Mouse (Mus musculus): ENCODE results near the gene Myt1l.

The Myt1l gene

GRCm38 (mm10) chr12:29655197-29655632, 127.0 kb downstream of the Myt1l start:
- no peak for DNase-seq (ENCODE audit: extremely low read depth, insufficient read length, low spot score)

- DNase-seq (ENCODE audit: extremely low read depth, insufficient read length, low spot score): no peak
Measured at GRCm38 (mm10) chr12:29655673-29656072, 127.5 kb downstream of the Myt1l start.

DNA sequence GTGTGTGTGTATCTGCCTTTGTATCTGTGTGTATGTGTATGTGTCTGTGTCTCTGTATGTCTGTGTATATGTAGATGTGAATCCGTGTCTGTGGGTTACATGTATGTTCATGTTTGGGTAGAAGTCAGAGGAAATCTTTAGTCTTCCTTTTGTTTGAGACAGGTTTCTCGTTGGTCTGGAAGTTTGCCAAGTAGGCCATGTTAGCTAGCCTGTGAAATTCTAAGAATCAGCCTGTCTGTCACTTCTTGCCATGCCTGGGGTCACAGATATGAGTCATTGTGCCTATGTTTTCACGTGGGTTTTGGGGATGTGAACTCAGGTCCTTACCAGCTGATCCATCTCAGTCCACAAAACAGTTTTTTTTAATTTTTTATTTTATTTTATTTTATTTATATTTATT, 128.9 kb downstream of the Myt1l start:
- no peak for DNase-seq (ENCODE audit: extremely low read depth, insufficient read length, low spot score)

GRCm38 (mm10) chr12:29657870-29658269, 129.7 kb downstream of the Myt1l start:
- no peak for DNase-seq (ENCODE audit: extremely low read depth, insufficient read length, low spot score)

DNA sequence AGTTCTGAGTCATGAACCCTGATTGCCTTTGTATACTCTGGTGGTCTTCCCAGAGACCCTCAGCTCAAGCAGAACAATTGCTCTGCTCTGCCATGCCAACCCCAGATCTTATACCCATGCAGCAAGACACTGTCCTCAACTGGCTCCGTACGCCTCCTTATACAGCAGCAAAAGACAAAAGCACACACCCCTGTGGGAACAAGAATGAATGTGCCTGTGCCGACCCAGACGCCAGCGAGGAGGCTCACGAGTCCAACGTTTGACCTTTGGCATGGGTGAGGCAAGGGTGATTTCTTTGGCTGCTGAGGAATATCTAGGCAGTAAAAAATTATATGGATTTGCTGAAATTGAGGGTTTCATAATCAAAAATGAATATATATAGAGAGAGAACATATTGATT, 143.8 kb downstream of the Myt1l start:
- no peak for DNase-seq (ENCODE audit: extremely low read depth, insufficient read length, low spot score)

- no peak for DNase-seq (ENCODE audit: extremely low read depth, insufficient read length, low spot score)
Measured at GRCm38 (mm10) chr12:29675594-29676362, 147.6 kb downstream of the Myt1l start.

DNA sequence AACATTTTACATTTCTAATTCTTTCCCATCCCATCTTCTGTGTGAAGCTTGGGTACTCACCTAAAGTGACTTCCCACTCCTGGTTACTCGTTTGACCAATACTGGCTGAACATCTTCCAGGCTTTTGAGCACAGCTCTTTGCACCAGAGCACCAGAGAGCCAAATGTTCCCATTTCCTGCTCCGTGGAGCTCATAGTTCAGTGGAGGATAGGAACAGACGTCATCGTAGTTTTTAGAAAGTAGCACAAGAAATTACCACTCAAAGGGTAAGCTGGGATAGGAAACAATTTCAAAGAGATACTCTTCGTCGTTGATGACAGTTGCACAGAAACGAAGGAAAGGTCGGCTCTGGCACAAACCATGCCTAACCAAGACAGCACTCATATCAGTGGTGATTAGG, 154.2 kb downstream of the Myt1l start:
- no peak for DNase-seq (ENCODE audit: extremely low read depth, insufficient read length, low spot score)

DNA sequence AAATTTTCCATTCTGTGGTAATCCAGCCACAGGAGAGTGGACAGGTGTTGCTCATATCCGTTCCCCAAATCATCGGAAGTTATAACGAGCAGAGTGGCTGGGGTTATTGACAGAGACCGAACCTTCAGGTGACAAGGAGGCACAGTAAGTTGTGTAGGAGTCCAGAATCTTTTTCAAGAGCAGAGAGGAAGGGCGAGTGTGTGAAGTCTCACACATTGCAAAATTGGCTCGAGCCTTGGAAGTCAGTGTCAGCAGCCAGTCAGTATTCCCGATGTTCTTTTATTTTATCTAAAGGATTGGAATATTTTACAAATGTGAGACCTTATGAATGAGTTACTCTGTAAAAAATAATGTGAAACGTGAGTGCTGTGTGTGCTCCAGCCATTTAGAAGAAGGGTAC, 154.8 kb downstream of the Myt1l start:
- DNase-seq (ENCODE audit: extremely low read depth, insufficient read length, low spot score): no peak

DNA sequence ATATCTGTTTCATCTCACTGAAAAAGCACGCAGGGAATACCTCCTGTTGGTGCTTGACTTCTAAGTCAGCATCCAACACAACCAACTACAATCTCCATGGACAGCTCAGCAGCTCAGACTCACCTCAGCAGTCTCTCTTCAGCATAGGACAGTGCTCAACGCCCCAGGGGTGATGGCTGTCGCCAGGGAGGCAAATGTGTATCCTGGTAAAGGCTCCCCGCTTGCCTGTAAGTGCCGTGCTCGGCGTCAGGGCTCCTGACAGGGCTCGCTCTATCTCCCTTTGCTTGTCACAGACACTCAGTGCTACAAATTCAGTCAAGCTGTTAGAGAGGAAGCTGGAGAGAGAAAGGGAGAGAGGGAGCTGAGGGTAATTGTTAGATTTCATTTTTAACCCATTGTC, 158.1 kb downstream of the Myt1l start:
- no peak for DNase-seq (ENCODE audit: extremely low read depth, insufficient read length, low spot score)

DNA sequence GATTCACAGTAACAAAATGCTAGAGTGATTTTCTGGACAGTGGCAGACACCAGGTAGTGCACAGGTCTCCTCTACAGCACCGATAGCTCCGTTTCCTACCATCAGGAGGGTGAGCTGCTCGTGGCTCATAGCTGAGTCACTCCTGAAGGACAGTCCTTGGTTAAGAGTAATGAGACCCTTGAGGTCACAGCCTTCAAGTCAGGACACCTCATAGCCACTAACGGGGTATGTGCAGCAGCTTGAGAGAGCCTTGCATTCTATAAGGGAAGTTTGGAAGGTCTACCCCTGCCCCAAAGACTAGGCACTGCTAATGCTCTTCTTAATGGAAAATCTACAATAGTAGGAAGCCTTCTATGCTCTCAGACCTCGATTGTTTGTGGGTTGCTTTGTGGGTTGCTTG, 163.4 kb downstream of the Myt1l start:
- DNase-seq (ENCODE audit: extremely low read depth, insufficient read length, low spot score): no peak

- DNase-seq (ENCODE audit: extremely low read depth, insufficient read length, low spot score): no peak
Measured at GRCm38 (mm10) chr12:29695194-29695593, 167.0 kb downstream of the Myt1l start.

DNA sequence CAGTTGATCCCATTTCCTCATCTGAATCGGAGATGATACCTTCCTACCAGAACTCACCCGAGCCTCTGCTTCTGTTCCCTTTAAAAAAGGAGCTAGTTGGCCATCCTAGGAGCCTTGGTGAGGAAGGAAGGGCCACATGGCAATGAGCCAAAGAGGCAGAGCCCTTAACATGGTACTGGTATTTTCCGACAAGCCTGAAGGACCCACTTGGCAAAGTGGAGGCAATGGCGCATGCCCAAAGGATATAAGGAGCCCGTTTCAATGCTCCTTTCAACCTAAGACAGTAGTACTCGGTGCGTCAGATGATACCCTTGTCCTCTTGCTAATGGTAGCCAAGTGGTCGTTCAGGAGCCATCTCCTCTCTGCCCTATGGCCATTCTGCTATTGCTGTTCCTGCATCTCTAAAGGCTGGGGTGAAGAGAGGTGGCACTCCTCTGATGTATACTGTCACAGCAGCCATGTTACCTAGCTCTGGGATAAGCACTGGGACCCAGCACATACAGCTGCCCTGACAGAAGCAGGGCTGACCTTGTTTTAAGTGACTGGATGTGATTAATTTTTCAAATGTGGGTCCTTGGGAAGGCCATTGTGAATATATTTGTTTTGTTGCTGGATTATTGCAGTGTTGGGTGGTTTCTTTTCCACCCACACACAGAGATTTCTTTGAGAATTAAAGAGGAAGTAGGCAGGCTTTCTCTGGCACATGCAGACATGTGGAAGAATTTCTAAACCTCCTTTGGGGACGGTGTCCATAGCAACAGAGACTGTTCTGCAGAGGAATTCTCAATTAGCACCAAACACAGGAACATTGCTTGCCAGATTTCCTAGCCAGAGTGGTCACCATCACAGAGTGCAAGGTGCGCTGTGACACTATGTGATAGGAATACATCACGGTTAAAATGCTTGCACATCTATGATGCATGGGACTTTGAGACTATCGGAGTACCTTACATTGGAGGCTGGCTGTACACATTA, 169.6 kb downstream of the Myt1l start:
- DNase-seq (ENCODE audit: extremely low read depth, insufficient read length, low spot score): no peak

GRCm38 (mm10) chr12:29698541-29698940, 170.4 kb downstream of the Myt1l start:
- no peak for DNase-seq (ENCODE audit: extremely low read depth, insufficient read length, low spot score)

DNA sequence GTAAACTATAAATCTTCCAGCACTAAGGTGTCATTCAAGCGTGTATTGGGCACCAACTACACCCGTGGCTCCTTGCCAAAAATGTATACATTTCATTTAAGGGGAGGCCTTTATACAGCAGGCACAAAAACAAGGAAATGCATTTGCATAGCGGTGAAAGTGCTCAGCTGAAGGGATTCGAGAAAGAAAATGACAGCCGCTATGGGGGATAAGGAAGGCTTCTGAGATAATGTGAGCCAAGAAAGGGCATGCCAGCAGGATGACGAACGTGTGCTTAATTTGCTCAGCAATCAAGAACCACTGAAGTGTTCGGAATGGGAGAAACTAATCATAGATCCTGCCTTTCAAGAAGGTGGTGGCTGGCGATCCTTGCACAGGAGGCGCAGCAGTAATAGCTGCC, 170.8 kb downstream of the Myt1l start:
- no peak for DNase-seq (ENCODE audit: extremely low read depth, insufficient read length, low spot score)

GRCm38 (mm10) chr12:29699386-29699785, 171.2 kb downstream of the Myt1l start:
- no peak for DNase-seq (ENCODE audit: extremely low read depth, insufficient read length, low spot score)

- no peak for DNase-seq (ENCODE audit: extremely low read depth, insufficient read length, low spot score)
Measured at GRCm38 (mm10) chr12:29700026-29700425, 171.8 kb downstream of the Myt1l start.

DNA sequence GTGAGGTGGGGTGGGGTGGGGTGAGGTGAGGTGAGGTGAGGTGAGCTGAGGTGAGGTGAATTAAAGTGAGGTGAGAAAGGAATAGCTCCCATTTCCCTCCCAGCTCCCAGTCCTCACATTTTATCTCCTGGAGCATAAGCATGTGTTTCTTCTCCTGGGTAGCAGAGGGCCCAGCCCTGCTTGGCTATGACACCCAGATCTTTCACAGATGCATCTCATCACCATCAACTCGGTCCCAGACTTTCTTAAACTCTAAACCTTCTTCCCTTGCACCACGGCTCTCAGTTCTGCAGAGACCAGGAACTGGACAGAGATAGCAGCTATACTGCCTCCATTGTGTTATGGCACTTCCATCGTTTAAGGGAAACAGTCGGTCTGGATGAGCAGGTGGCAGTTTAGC, 172.9 kb downstream of the Myt1l start:
- no peak for DNase-seq (ENCODE audit: extremely low read depth, insufficient read length, low spot score)

DNA sequence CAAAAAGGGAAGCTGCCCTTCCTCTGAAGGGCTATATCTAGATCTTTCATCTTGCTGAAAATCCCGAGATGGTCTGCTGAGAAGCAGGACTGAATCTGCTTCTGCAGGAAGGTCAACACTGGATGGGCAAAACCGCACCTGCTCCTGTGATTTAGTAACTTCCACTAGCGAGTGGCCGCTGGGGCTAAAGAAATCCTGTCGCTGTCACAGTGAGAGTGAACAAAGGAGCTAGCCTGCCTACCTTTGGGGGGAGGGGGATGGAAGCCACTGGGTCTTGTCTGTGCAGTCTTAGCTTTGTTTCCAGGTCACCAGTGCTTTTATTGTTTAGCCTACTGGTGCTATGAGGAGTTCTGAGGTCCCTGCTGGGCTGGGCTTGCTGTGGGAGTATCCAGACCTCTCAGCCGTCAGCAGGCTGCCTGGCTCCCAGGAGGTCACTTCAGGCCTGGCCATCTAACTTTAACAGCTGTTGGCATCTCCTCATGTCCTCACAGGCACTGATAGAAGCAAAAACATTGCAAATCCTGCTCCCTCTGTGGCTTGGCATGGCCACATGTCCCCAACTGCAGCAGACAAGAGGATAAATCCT, 173.6 kb downstream of the Myt1l start:
- no peak for DNase-seq (ENCODE audit: extremely low read depth, insufficient read length, low spot score)

DNA sequence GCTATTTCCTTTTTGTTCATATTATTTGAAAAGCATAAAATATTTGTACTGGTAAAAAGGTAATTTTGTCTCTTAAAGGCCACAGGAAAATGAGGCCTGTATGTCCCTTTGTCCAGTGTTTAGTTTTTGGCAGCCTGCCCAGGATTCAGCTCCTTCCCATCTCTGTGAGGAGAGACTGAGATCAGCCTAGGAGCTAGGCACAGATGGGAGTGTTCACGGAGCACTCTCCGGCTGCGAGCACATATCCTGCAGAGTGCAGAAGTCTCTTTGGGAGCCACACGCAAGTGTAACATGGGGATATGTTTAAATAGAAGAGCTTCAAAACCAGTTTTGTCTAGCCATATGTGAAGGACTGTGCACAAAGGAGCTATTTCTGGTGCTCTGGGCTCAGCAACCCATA, 174.4 kb downstream of the Myt1l start:
- no peak for DNase-seq (ENCODE audit: extremely low read depth, insufficient read length, low spot score)

DNA sequence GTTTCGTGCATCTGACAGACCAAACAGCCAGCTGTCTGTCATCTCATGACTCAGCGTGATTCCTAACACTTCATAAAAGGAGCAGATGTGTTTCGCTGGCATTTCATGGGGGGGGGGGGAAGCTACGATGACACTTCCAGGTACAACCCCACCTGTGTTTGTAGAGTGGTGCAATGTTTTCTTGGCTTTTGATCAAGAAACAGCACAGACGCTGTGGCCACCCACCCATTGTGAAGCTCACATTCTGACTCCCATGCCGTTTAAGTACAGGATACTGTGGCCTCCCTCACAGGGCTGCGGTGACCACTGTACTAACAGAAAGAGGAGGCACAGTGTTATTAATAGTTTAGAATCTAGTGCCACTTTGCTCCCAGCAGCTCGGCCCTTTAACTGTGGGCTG, 175.4 kb downstream of the Myt1l start:
- no peak for DNase-seq (ENCODE audit: extremely low read depth, insufficient read length, low spot score)

DNA sequence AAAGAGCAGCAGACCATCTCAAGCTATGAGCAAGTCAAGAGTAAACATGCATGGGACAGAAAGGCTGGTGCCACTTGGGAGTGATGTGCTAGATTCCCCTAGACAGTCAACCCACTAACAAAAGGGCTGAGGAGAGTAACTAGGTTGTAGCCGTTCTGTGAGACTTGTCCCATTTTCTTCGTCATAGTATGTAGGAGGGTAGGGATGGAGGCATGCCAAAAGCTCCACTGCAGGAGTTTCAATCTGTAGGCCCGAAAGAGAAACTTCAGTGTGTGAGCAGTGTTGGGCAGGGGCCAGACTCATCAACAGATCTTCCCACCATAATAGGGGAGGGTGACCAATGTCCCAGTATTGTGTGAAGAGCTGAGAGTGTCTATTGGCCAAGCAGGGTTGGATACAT, 178.9 kb downstream of the Myt1l start:
- DNase-seq (ENCODE audit: extremely low read depth, insufficient read length, low spot score): no peak
